Mouse (Mus musculus): ENCODE results near the gene Efna2. TPM values are rescaled to one million over a fixed set of nuclear protein-coding genes. Genes with fewer than 3 reads are reported as not detected.
"Not testable (repeated sequence)": the region's sequence is repeated elsewhere in the genome, so short reads cannot be mapped to it uniquely, and the experiment has no call there.

Efna2 gene
- polyA plus RNA-seq, 1 experiment from 2014 or later, result 20.6 TPM

GRCm38 (mm10) chr10:80200485-80200884 is 21.2 kb downstream of the Efna2 start:
- DNase-seq (ENCODE audit: low spot score), result no peak
- H3K4me1 ChIP-seq, result peaks cover 13% of the 10 kb centered on the region
- H3K27ac ChIP-seq, result no peak overlapping the region
- H3K27me3 ChIP-seq (ENCODE audit: insufficient read depth, poor library complexity, severe bottlenecking), result no peaks in the 10 kb centered on the region; the same call in 1 of the 2 replicates
- no peak overlapping the region for H3K4me3 ChIP-seq
- no peaks in the 10 kb centered on the region for H3K36me3 ChIP-seq
- no peaks in the 10 kb centered on the region for H3K9me3 ChIP-seq
- 66% methylated on average over 6 of the region's 6 CpGs for WGBS

DNA sequence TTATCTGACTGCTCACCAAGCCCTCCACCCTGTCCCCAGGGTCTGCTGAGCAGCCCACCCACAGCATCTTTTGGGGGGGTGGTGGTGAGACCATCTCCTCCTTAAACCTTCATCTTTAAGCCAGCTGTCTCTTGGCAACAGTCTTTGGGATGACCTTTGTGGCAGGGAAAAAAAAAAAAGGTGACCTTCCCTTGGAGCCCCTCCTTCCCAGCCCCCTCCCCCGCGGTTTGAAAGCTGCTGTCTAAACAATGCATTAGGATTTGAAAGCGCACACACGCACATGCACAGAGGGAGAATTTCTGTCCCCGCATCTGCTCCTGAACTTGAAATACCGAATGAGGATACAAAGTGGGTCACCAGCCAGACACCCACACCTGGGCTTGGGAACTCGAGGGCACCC is 24.8 kb downstream of the Efna2 start:
- 39% methylated on average over 7 of the region's 7 CpGs for WGBS
- Histone ChIP-seq H3K4me3 (no peak overlapping the region), H3K4me1 (peaks cover 18% of the 10 kb centered on the region), H3K27me3 (ENCODE audit: insufficient read depth, poor library complexity, severe bottlenecking) (peaks cover 23% of the 10 kb centered on the region), H3K9me3 (no peaks in the 10 kb centered on the region), H3K27ac (no peak overlapping the region), H3K36me3 (no peaks in the 10 kb centered on the region)
- DNase-seq (ENCODE audit: low spot score), result no peak

- Histone ChIP-seq H3K36me3 (no peaks in the 10 kb centered on the region), H3K9me3 (no peaks in the 10 kb centered on the region), H3K27me3 (ENCODE audit: insufficient read depth, poor library complexity, severe bottlenecking) (peaks cover 26% of the 10 kb centered on the region), H3K4me1 (peaks cover 18% of the 10 kb centered on the region), H3K4me3 (no peak overlapping the region), H3K27ac (no peak overlapping the region)
- DNase-seq (ENCODE audit: low spot score), result no peak
- 62% methylated on average over 1 of the region's 1 CpGs for WGBS
Observed at GRCm38 (mm10) chr10:80207201-80207600, 27.9 kb downstream of the Efna2 start.

DNA sequence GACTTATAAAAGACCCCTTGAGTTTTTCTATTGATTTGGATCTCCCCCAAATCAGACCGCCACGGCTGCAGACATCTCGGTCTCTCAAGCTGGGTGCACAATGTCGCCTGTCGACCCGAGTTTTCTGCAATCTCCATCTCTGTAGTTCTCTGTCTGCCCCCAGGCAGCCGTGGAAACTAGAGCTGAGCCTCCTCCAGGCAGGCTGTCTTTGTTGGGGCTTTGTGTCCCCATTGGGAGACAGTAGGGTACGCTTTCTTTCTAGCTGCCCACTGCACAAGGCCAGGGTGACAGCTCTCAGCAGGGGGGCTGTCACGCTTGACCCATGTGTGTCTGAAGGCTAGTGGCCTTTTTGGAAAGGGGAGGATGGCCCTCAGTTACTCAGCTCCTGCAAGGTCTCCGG is 28.4 kb downstream of the Efna2 start:
- Histone ChIP-seq H3K27ac (0 out of 2 replicates have a peak overlapping the region, but pooled peaks have one; percentile 4), H3K4me1 (peaks cover 18% of the 10 kb centered on the region), H3K4me3 (no peak overlapping the region), H3K9me3 (no peaks in the 10 kb centered on the region), H3K27me3 (ENCODE audit: insufficient read depth, poor library complexity, severe bottlenecking) (peaks cover 26% of the 10 kb centered on the region), H3K36me3 (no peaks in the 10 kb centered on the region)
- 59% methylated on average over 10 of the region's 10 CpGs for WGBS
- no peak for DNase-seq (ENCODE audit: low spot score)

DNA sequence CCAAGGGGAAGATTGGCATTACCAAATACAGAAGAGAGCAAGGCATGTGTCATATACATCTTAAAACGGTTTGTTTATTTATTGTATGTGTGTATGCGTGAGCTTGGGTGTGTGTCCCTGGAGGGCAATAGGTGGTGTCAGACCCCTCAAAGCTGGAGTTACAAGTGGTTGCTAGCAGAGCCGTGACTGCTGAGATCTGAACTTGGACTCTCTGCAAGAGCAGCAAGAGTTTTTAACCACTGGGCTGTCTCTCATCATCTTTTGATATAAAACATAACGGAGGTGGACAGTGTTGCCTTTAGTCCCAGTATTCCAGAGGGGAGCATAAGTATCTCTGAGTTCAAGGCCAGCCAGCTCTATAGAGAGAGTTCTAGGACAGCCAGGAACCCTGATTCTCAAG is 29.0 kb downstream of the Efna2 start:
- Histone ChIP-seq H3K9me3 (no peaks in the 10 kb centered on the region), H3K27me3 (ENCODE audit: insufficient read depth, poor library complexity, severe bottlenecking) (peaks cover 26% of the 10 kb centered on the region), H3K4me3 (no peak overlapping the region), H3K4me1 (peaks cover 18% of the 10 kb centered on the region), H3K27ac (no peak overlapping the region), H3K36me3 (no peaks in the 10 kb centered on the region)
- no peak for DNase-seq (ENCODE audit: low spot score)
- WGBS, result 71% methylated on average over 4 of the region's 4 CpGs

- Histone ChIP-seq H3K27me3 (ENCODE audit: insufficient read depth, poor library complexity, severe bottlenecking) (peaks cover 26% of the 10 kb centered on the region), H3K27ac (peak overlapping the region; percentile 24; the same call in 1 of the 2 replicates), H3K9me3 (no peaks in the 10 kb centered on the region), H3K36me3 (no peaks in the 10 kb centered on the region), H3K4me1 (peaks cover 15% of the 10 kb centered on the region), H3K4me3 (peak overlapping the region; percentile 32)
- WGBS, result 9% methylated on average over 24 of the region's 24 CpGs
- no peak for DNase-seq (ENCODE audit: low spot score)
Observed at GRCm38 (mm10) chr10:80208841-80209371, 29.6 kb downstream of the Efna2 start.

- H3K27me3 ChIP-seq (ENCODE audit: insufficient read depth, poor library complexity, severe bottlenecking), result peaks cover 36% of the 10 kb centered on the region
- not testable (repeated sequence) for H3K27ac ChIP-seq; DNase-seq (ENCODE audit: low spot score); H3K4me3 ChIP-seq; H3K36me3 ChIP-seq; H3K9me3 ChIP-seq
- 72% methylated on average over 7 of the region's 7 CpGs for WGBS
- H3K4me1 ChIP-seq, result peaks cover 12% of the 10 kb centered on the region
Observed at GRCm38 (mm10) chr10:80211547-80212103, 32.3 kb downstream of the Efna2 start.

DNA sequence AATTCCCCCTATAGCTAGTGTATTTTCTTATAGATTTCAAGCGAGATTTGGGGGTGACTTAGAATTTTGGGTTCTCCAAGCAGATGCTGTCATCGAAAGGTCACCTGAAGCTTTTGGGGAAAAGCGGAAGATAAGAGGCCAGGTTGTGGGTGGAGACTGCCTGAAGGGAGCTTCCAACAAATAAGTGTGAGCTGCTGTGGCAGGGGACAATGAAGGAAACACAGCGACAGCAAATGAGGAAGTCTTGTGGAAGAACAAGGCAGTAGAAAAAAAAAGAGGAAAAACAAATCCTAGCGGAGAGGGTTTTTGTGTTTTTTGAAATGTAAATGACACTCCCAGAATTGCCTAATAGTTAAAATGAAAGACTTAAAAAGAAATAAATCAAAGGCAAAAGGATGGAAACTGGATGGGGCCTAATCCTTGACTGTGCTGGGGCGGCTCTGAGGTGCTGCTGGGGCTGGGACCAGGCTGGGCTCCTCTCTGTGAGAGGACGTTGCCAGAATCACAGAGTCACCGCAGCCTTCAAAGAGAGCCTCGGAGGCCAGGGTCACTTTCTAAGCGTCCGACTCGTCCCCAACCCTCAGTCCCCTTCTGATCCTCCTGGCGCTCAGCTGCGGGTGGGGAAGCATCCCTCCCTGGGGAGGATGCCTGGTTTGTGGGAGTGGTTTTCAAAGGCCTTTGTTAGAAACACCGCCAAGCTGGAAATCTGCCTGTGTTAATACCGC is 35.9 kb downstream of the Efna2 start:
- 25% methylated on average over 16 of the region's 16 CpGs for WGBS
- Histone ChIP-seq H3K36me3 (no peaks in the 10 kb centered on the region), H3K4me1 (peaks cover 5% of the 10 kb centered on the region; the same call in 1 of the 2 replicates), H3K27ac (no peak overlapping the region), H3K27me3 (ENCODE audit: insufficient read depth, poor library complexity, severe bottlenecking) (peaks cover 9% of the 10 kb centered on the region; the same call in 1 of the 2 replicates), H3K4me3 (peak overlapping the region; percentile 9; the same call in 1 of the 2 replicates), H3K9me3 (no peaks in the 10 kb centered on the region)
- DNase-seq (ENCODE audit: low spot score), result no peak

DNA sequence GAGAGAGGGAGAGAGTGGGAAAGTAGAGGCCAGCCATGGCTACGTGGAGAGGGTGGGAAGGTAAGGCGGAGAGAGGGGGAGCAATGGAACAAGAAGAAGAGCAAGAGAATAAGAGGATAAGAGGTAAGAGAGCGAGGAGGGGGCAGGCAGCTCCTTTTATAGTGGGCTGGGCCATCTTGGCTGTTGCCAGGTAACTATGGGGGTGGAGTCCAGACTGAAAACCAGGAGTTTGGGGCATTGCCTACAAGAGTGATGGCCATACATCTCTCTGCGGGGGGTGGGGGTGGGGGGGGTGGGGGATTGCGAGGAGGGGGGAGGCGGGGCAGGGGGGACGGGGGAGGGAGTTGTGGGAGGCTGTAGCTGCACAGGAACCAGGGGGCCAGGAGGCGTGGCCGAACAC is 41.4 kb downstream of the Efna2 start:
- 35% methylated on average over 7 of the region's 9 CpGs for WGBS
- Histone ChIP-seq H3K4me3 (no peak overlapping the region), H3K27me3 (ENCODE audit: insufficient read depth, poor library complexity, severe bottlenecking) (peaks cover 5% of the 10 kb centered on the region; the same call in 1 of the 2 replicates), H3K4me1 (peaks cover 19% of the 10 kb centered on the region), H3K27ac (0 out of 2 replicates have a peak overlapping the region, but pooled peaks have one; percentile 42), H3K36me3 (no peaks in the 10 kb centered on the region), H3K9me3 (no peaks in the 10 kb centered on the region)
- no peak for DNase-seq (ENCODE audit: low spot score)

GRCm38 (mm10) chr10:80223137-80223536 is 43.9 kb downstream of the Efna2 start:
- not testable (repeated sequence) for DNase-seq (ENCODE audit: low spot score); H3K36me3 ChIP-seq
- 84% methylated on average over 2 of the region's 2 CpGs for WGBS

GRCm38 (mm10) chr10:80226071-80226415 is 46.8 kb downstream of the Efna2 start:
- 0% methylated on average over 14 of the region's 14 CpGs for WGBS
- Histone ChIP-seq H3K4me3 (peak overlapping the region; percentile 88), H3K36me3 (peaks cover 23% of the 10 kb centered on the region), H3K27ac (peak overlapping the region; percentile 96), H3K4me1 (peaks cover 43% of the 10 kb centered on the region), H3K9me3 (no peaks in the 10 kb centered on the region), H3K27me3 (ENCODE audit: insufficient read depth, poor library complexity, severe bottlenecking) (no peaks in the 10 kb centered on the region)
- DNase-seq (ENCODE audit: low spot score), result no peak

More at GRCm38 (mm10) chr10:80223137-80223536, 43.9 kb downstream of the Efna2 start:
- not testable (repeated sequence) for H3K27me3 ChIP-seq (ENCODE audit: insufficient read depth, poor library complexity, severe bottlenecking); H3K9me3 ChIP-seq; H3K27ac ChIP-seq; H3K4me3 ChIP-seq
- H3K4me1 ChIP-seq, result peaks cover 40% of the 10 kb centered on the region

DNA sequence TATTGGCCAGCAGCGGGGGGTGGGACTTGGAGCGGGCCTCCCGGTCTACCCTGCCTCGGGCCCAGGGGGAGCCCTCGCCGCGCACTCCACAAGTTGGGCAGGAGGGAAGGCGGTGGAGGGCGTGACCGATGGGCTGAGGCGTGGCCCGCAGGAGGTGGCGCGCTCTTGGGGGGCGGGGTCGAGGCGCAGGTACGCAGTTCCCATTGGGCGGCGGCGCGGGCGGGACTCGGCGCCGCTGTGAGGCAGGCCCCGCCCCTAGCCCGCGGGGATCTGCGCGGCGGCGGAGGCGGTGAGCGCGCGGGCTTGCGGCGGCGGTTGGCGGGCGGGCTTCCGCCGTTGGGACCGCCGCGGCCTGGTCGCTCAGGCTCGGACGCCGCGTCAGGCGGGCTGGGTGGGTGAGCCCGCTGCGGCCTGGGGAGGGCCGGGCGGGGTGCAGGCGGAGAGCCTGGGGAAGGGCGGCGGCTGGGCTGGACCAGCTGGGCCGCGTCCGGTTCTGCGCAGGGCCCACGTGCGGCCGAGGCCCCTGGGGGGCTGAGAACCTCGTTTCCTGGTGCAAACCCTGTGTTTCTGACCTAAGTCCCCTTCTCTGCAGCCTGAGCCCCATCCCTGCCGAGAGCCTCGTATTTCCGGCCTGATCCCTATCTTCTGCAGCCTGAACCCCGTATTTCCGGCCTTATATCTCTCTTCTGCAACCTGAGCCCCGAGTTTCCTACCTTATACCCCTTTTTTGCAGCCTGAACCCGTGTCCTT is 47.3 kb downstream of the Efna2 start, which contains the start of gene Mum1:
TSS of gene Mum1 (plus strand) at position 19 of the 750 bp plus-strand sequence.
- DNase-seq (ENCODE audit: low spot score), result peak; percentile 100
- H3K4me1 ChIP-seq, result peaks cover 38% of the 10 kb centered on the region
- peak within 1 kb of the TSS; percentile 88 for H3K4me3 ChIP-seq
- H3K27ac ChIP-seq, result peak within 1 kb of the TSS; percentile 96
- H3K9me3 ChIP-seq, result no peaks in the 10 kb centered on the region
- no peaks in the 10 kb centered on the region for H3K27me3 ChIP-seq (ENCODE audit: insufficient read depth, poor library complexity, severe bottlenecking)
- 0% methylated on average over 74 of the region's 75 CpGs for WGBS
- H3K36me3 ChIP-seq, result peaks cover 27% of the 10 kb centered on the region

DNA sequence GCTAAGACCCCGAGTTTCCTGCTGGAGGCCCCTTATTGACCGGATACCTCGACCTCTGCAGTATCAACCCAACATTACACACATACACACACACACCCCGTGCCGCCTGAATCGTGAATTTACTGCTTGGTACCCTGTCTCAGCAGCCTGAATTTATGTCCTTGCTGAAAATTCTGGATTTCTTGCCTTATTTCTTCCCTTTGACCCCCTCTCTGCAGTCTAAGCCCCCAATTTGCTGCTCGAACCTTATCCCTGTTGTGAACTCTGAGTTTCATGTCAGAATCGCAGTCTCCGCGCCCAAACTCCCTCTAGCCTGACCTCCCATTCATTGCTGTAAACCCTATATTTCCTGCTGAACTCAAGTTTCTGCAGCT is 47.9 kb downstream of the Efna2 start:
- Histone ChIP-seq H3K9me3 (no peaks in the 10 kb centered on the region), H3K27me3 (ENCODE audit: insufficient read depth, poor library complexity, severe bottlenecking) (no peaks in the 10 kb centered on the region), H3K36me3 (peaks cover 33% of the 10 kb centered on the region), H3K4me1 (peaks cover 33% of the 10 kb centered on the region), H3K4me3 (peak overlapping the region; percentile 88), H3K27ac (peak overlapping the region; percentile 96)
- DNase-seq (ENCODE audit: low spot score), result no peak
- WGBS, result 15% methylated on average over 10 of the region's 10 CpGs
